Mouse (Mus musculus) embryo, embryonic 10 days (tissue): Measurements from ENCODE around the gene Tnf.

Source experiments
- DNase-seq: peaks from one replicate; pipeline ENCODE4 v3.0.0-alpha.2; 2015; ENCODE audit warnings: low spot score

Gene Tnf

GRCm38 (mm10) chr17:35153077-35153476 is 48.7 kb downstream of the Tnf start:
- no peak for DNase-seq

- DNase-seq, result no peak
Measured at GRCm38 (mm10) chr17:35152121-35152520, 49.7 kb downstream of the Tnf start.
